Mouse (Mus musculus): Measurements from ENCODE around the gene Ggnbp2.

DNA sequence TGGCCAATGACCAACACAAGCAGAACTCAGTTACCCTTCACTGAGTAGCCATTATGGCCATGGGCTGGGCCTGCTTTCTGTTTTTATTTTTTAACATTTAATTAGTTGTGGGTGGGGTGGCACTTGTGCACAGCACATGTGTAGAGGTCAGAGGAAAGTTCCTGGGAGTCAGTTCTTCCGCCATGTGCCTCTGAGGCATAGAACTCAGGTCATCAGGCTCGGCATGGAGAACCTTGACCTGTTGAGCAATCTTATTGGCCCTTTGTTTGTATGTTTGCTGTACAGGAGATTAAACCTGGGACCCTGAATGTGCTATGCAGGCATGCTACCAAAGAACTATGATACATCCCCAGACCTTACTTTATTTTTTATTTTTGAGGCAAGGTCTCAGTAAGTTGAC lies 18.9 kb upstream of the Ggnbp2 start:
- TF ChIP-seq CTCF (conservative IDR thresholded peaks at IDR 0.05; ENCODE audit: insufficient read depth, insufficient read length, low read depth, low read length) (no peak), POLR2A (IDR thresholded peaks at IDR 0.05; ENCODE audit: low read depth, low read length) (no peak)

Data from kidney, adult 2 months (tissue).